Mouse (Mus musculus) ES-E14 (cell line): ENCODE data around the gene Crocc. TPM values are rescaled to one million over a fixed set of nuclear protein-coding genes. Genes with fewer than 3 reads are reported as not detected.
A peak's percentile ranks its signal among the peaks of the same experiment; 100 is the strongest.

ENCODE experiments used
- DNase-seq: peaks from one replicate; pipeline ENCODE4 v3.0.0-alpha.2; 2013; ENCODE audit warnings: low read depth, low spot score
- H3K27ac ChIP-seq: 2 replicates; pipeline ENCODE4 v1.5.1; 2012; ENCODE audit warnings: low read depth, mild to moderate bottlenecking, low read length, moderate library complexity, mixed read lengths; ENCODE audit not compliant: poor library complexity, insufficient read depth, severe bottlenecking
- H3K36me3 ChIP-seq: 2 replicates; pipeline ENCODE4 v1.6.1; 2012; ENCODE audit warnings: mild to moderate bottlenecking, low read length, moderate library complexity, mixed read lengths; ENCODE audit not compliant: control insufficient read depth, poor library complexity, insufficient read depth, severe bottlenecking
- H3K4me1 ChIP-seq, 2 experiments: fragments of 150-350 bp in 1 of 2; sonication (generic) in 1 of 2; 2 replicates each; pipeline ENCODE4 v1.6.1; 2012; ENCODE audit warnings: low read length in 2 of 2, mild to moderate bottlenecking in 1 of 2, mixed read lengths in 1 of 2; ENCODE audit not compliant: control insufficient read depth in 2 of 2, insufficient read depth in 2 of 2, poor library complexity in 1 of 2
- H3K4me3 ChIP-seq, 2 experiments: fragments of 150-350 bp in 1 of 2; sonication (generic) in 1 of 2; 2 replicates each; pipeline ENCODE4 v1.5.1; 2012; ENCODE audit warnings: low read length in 2 of 2, low read depth in 1 of 2, mild to moderate bottlenecking in 1 of 2, mixed read lengths in 1 of 2; ENCODE audit not compliant: insufficient read depth in 1 of 2, poor library complexity in 1 of 2, severe bottlenecking in 1 of 2
- H3K9ac ChIP-seq: 2 replicates; pipeline ENCODE4 v1.6.1; 2012; ENCODE audit warnings: low read depth, mild to moderate bottlenecking, low read length, mixed read lengths; ENCODE audit not compliant: poor library complexity, insufficient read depth, severe bottlenecking
- H3K9me3 ChIP-seq: fragments of 150-350 bp; sonication (generic); 2 replicates; pipeline ENCODE4 v1.6.1; 2012; ENCODE audit warnings: low read depth, mild to moderate bottlenecking, low read length; ENCODE audit not compliant: control insufficient read depth, insufficient read depth
- CHD2 ChIP-seq: IDR thresholded peaks from 2 replicates; pipeline ENCODE4 v1.6.1; 2014; ENCODE audit warnings: mild to moderate bottlenecking, low read depth, low read length, inconsistent platforms
- HCFC1 ChIP-seq: IDR thresholded peaks from 2 replicates; pipeline ENCODE4 v1.6.1; 2012; ENCODE audit warnings: low read length, inconsistent platforms, borderline replicate concordance; ENCODE audit not compliant: insufficient read depth
- MAFK ChIP-seq: IDR thresholded peaks from 2 replicates; pipeline ENCODE4 v1.6.1; 2014; ENCODE audit warnings: mild to moderate bottlenecking, low read depth, low read length, inconsistent platforms; ENCODE audit not compliant: insufficient read depth
- ZC3H11A ChIP-seq: IDR thresholded peaks from 2 replicates; pipeline ENCODE4 v1.6.1; 2012; ENCODE audit warnings: low read depth, mild to moderate bottlenecking, inconsistent platforms, low read length, borderline replicate concordance
- ZNF384 ChIP-seq: IDR thresholded peaks from 2 replicates; pipeline ENCODE4 v1.6.1; 2012; ENCODE audit warnings: low read depth, low read length, inconsistent platforms
- in situ Hi-C, 2 experiments: fragments of 600-800 bp; cut with MboI; formaldehyde crosslinking; loops; one replicate each; pipeline ENCODE4 v1.15.1; 2025; ENCODE audit warnings: low sequenced_read_pairs in 2 of 2, inconsistent platforms in 1 of 2; ENCODE audit not compliant: unreplicated experiment in 2 of 2
- total RNA-seq: library from RNA; depleted of rRNA; stranded (reverse); fragments of 300-350 nt; gene quantifications from 2 replicates; pipeline ENCODE4 v1.2.3, GENCODE M21; 2012

The Crocc gene
- total RNA-seq, 1 experiment = 15.2 TPM

- no peaks in the 10 kb centered on the region for H3K4me1 ChIP-seq
- DNase-seq = no peak
- H3K4me3 ChIP-seq = peak overlapping the region; percentile 26 to 39; a peak in 2 of 4 replicates
- H3K36me3 ChIP-seq = peaks cover 19% of the 10 kb centered on the region
- H3K27ac ChIP-seq = no peak overlapping the region
- H3K9ac ChIP-seq = no peak overlapping the region
- H3K9me3 ChIP-seq = no peaks in the 10 kb centered on the region
- TF ChIP-seq ZNF384 (no peak), ZC3H11A (no peak), HCFC1 (no peak), CHD2 (no peak), MAFK (no peak)
- in situ Hi-C loops = no loop called here
Measured at GRCm38 (mm10) chr4:141010526-141010925, 49.8 kb downstream of the Crocc start.

- in situ Hi-C loops = no loop called here
- H3K4me3 ChIP-seq = peak within 1 kb of the TSS; percentile 26 to 39; a peak in 2 of 4 replicates
- H3K9me3 ChIP-seq = no peaks in the 10 kb centered on the region
- DNase-seq = no peak
- H3K4me1 ChIP-seq = no peaks in the 10 kb centered on the region
- H3K36me3 ChIP-seq = peaks cover 21% of the 10 kb centered on the region
- H3K9ac ChIP-seq = no peak within 1 kb of the TSS
- TF ChIP-seq CHD2 (no peak), ZC3H11A (no peak), MAFK (no peak), ZNF384 (no peak), HCFC1 (no peak)
- no peak within 1 kb of the TSS for H3K27ac ChIP-seq
Measured at GRCm38 (mm10) chr4:141010118-141010517, 50.2 kb downstream of the Crocc start, which contains the start of gene Mfap2. Gene Mfap2 (plus strand): TSS chr4:141010418.

GRCm38 (mm10) chr4:141008028-141008427 is 52.3 kb downstream of the Crocc start:
- Histone ChIP-seq H3K9ac (no peak overlapping the region), H3K9me3 (no peaks in the 10 kb centered on the region), H3K4me3 (no peak overlapping the region), H3K27ac (no peak overlapping the region), H3K4me1 (no peaks in the 10 kb centered on the region), H3K36me3 (peaks cover 35% of the 10 kb centered on the region)
- in situ Hi-C loops = no loop called here
- TF ChIP-seq CHD2 (no peak), MAFK (no peak), ZNF384 (no peak), HCFC1 (no peak), ZC3H11A (no peak)
- no peak for DNase-seq

- Histone ChIP-seq H3K36me3 (peaks cover 38% of the 10 kb centered on the region), H3K27ac (no peak overlapping the region), H3K9me3 (no peaks in the 10 kb centered on the region), H3K4me1 (no peaks in the 10 kb centered on the region), H3K9ac (no peak overlapping the region), H3K4me3 (no peak overlapping the region)
- TF ChIP-seq ZNF384 = no peak
- TF ChIP-seq CHD2 = no peak
- no peak for TF ChIP-seq HCFC1
- no peak for TF ChIP-seq ZC3H11A
- no peak for TF ChIP-seq MAFK
- DNase-seq = no peak
- in situ Hi-C loops = no loop called here
Measured at GRCm38 (mm10) chr4:141005983-141006382, 54.4 kb downstream of the Crocc start.

- peaks cover 20% of the 10 kb centered on the region; the same call in 1 of the 2 replicates for H3K36me3 ChIP-seq
- no peak overlapping the region for H3K27ac ChIP-seq
- TF ChIP-seq MAFK (no peak), CHD2 (no peak), ZNF384 (no peak), HCFC1 (no peak), ZC3H11A (no peak)
- no peak overlapping the region for H3K4me3 ChIP-seq
- in situ Hi-C loops = no loop called here
- DNase-seq = no peak
- no peaks in the 10 kb centered on the region for H3K9me3 ChIP-seq
- H3K4me1 ChIP-seq = no peaks in the 10 kb centered on the region
- no peak overlapping the region for H3K9ac ChIP-seq
Measured at GRCm38 (mm10) chr4:140996812-140997211, 63.5 kb downstream of the Crocc start.
